Mouse (Mus musculus) lung, embryonic 14.5 days (tissue): ENCODE results near the gene Mtor. TPM values are rescaled to one million over a fixed set of nuclear protein-coding genes. Genes with fewer than 3 reads are reported as not detected.

ENCODE experiments used
- ATAC-seq: fragments of 200-750 bp; cut with Nextera tagmentation; 2 replicates; pipeline ENCODE4 v1.8.0; 2017; ENCODE audit warnings: mild to moderate bottlenecking, moderate TSS enrichment, moderate library complexity; ENCODE audit not compliant: insufficient read depth
- DNase-seq: peaks from one replicate; pipeline ENCODE4 v3.0.0-alpha.2; 2015
- H3K27ac ChIP-seq: fragments of 300-500 bp; sonication (generic); 2 replicates; pipeline ENCODE4 v1.5.1; 2014; ENCODE audit warnings: low read depth, mild to moderate bottlenecking, moderate library complexity
- H3K27me3 ChIP-seq: fragments of 300-500 bp; sonication (generic); 2 replicates; pipeline ENCODE4 v1.6.1; 2014; ENCODE audit warnings: low read length, control low read depth; ENCODE audit not compliant: insufficient read depth
- H3K36me3 ChIP-seq: fragments of 300-500 bp; sonication (generic); 2 replicates; pipeline ENCODE4 v1.6.1; 2014; ENCODE audit warnings: control low read depth; ENCODE audit not compliant: insufficient read depth
- H3K4me1 ChIP-seq: fragments of 300-500 bp; sonication (generic); 2 replicates; pipeline ENCODE4 v1.6.1; 2014; ENCODE audit warnings: antibody characterized with exemption, control low read depth; ENCODE audit not compliant: insufficient read depth
- H3K4me2 ChIP-seq: fragments of 300-500 bp; sonication (generic); 2 replicates; pipeline ENCODE4 v1.6.1; 2014; ENCODE audit warnings: mild to moderate bottlenecking
- H3K4me3 ChIP-seq: fragments of 300-500 bp; sonication (generic); 2 replicates; pipeline ENCODE4 v1.5.1; 2014; ENCODE audit warnings: low read depth, low read length
- H3K9ac ChIP-seq: fragments of 300-500 bp; sonication (generic); 2 replicates; pipeline ENCODE4 v1.6.1; 2014
- H3K9me3 ChIP-seq: fragments of 300-500 bp; sonication (generic); 2 replicates; pipeline ENCODE4 v1.6.1; 2016; ENCODE audit warnings: low read depth, low read length, control low read depth
- CTCF ChIP-seq: IDR thresholded peaks from 2 replicates; pipeline ENCODE4 v1.5.1; 2016; ENCODE audit warnings: antibody characterized with exemption, low read depth
- WGBS: fragments of 180-500 bp; shearing (Covaris S2); extraction: QIAGEN DNeasy Blood & Tissue Kit; methylation state at CpG from one replicate; pipeline ENCODE4 v1.1.7; 2014; 5-methylcytosine and 5-hydroxymethylcytosine counted together
- polyA plus RNA-seq: library from polyadenylated mRNA; unstranded; fragments of >200 nt; fragmentation: Nextera tagmentation; extraction: Ambion mirVana; gene quantifications from 2 replicates; pipeline ENCODE4 v1.2.1, GENCODE M21; 2014

Mtor gene
- polyA plus RNA-seq, result 21.3 and 23.5 TPM in 2 replicates

DNA sequence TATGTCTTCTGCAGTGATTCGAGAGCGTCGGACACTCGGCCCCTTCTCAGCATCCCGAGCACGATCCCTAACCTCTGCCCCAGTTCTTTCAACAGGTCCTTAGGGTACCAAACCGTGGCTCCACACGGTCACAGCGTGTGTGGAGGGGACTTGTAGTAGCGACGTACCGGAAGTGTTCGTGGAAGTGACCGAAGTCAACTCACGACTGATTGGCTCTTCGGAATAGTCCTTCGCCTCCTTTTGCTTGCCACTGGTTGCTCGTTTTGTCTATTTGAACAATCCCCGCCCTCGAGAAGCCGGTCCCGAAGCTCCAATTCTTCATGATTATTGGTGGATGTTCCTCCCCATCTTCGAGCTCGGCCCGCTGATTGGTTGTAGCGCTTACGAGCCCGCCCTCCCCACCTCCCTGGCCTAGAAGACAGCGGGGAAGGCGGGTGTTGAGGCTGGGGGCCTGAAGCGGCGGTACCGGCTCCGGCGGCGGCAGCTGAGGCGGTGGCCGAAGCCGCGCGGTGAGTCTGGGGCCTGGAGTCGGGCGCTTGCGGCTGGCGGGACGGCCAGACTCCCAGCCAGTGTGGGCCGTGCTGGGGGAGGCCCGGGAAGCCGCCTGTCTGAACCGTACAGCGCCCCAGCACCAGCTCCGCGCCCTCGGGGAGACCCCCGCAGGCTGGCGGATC is at the start of gene Mtor:
Gene Mtor (plus strand): TSS at position 433 of the 674 bp plus-strand sequence.
- Histone ChIP-seq H3K36me3 (peaks cover 11% of the 10 kb centered on the region), H3K9ac (peak within 1 kb of the TSS; percentile 86), H3K4me3 (peak within 1 kb of the TSS; percentile 96), H3K9me3 (no peaks in the 10 kb centered on the region), H3K4me2 (peak within 1 kb of the TSS; percentile 79), H3K4me1 (peaks cover 8% of the 10 kb centered on the region; the same call in 1 of the 2 replicates), H3K27ac (0 out of 2 replicates have a peak within 1 kb of the TSS, but pooled peaks have one; percentile 43), H3K27me3 (no peaks in the 10 kb centered on the region)
- no peak for TF ChIP-seq CTCF
- WGBS, result under 1% methylated on average over 56 of the region's 56 CpGs
- DNase-seq (peak; percentile 98), ATAC-seq (peak; percentile 96)

GRCm38 (mm10) chr4:148399437-148400094 is 48.8 kb upstream of the Mtor start:
- WGBS, result 71% methylated on average over 9 of the region's 9 CpGs

DNA sequence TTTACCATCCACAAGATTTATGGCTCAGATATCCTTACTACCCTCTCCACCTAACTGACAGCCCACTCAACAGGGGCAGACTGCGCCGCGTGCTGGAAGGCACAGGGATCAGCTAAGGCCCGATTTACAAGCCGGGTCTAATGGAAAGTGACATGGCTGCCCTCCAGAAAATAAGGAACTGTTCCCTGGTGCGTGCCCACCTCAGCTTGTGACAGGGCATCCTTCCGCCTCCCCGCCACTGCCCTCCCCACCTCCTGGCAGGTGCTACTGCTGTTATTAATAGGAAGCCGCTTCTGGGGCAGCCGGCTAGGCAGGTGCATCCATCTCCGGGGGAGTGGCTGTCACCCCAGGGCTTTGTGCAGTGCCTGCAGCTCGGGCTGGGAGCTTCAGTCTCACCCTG is 45.0 kb upstream of the Mtor start:
- no peaks in the 10 kb centered on the region for H3K36me3 ChIP-seq
- ATAC-seq, result no peak
- H3K9me3 ChIP-seq, result no peaks in the 10 kb centered on the region
- H3K9ac ChIP-seq, result no peak overlapping the region
- TF ChIP-seq CTCF, result no peak
- no peaks in the 10 kb centered on the region for H3K4me1 ChIP-seq
- H3K4me3 ChIP-seq, result no peak overlapping the region
- H3K27me3 ChIP-seq, result peaks cover 35% of the 10 kb centered on the region
- no peak overlapping the region for H3K4me2 ChIP-seq
- DNase-seq, result no peak
- WGBS, result 20% methylated on average over 12 of the region's 12 CpGs
- no peak overlapping the region for H3K27ac ChIP-seq

More at GRCm38 (mm10) chr4:148399437-148400094, 48.8 kb upstream of the Mtor start:
- Histone ChIP-seq H3K4me1 (no peaks in the 10 kb centered on the region), H3K36me3 (no peaks in the 10 kb centered on the region), H3K27ac (no peak overlapping the region), H3K9me3 (no peaks in the 10 kb centered on the region), H3K4me2 (no peak overlapping the region), H3K4me3 (no peak overlapping the region), H3K9ac (no peak overlapping the region), H3K27me3 (peaks cover 17% of the 10 kb centered on the region)
- ATAC-seq (no peak), DNase-seq (no peak)
- TF ChIP-seq CTCF, result 0 out of 2 replicates have a peak, but pooled peaks have one; percentile 10

DNA sequence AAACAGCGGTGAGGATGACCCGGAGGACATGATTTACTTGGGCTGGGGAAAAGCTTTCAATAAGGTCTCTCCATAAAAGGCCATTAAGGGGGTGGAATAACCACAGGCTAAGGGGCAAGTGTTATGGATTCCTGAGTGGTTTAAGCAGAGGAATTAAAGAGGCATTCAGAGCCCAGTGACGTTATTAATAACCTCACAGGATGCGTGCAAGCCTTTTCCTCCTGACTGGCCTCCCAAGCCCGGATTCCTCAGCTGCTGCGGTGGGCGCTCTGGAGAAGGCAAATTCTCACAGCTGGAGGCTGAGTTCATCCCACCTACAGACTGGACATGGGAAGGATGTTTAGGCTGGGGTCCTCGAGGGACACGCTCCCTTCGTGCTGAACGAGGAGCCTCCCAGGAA is 43.7 kb upstream of the Mtor start:
- no peak for DNase-seq
- peaks cover 35% of the 10 kb centered on the region for H3K27me3 ChIP-seq
- 4% methylated on average over 11 of the region's 11 CpGs for WGBS

GRCm38 (mm10) chr4:148405255-148405788 is 43.1 kb upstream of the Mtor start:
- Histone ChIP-seq H3K27ac (no peak overlapping the region), H3K4me1 (no peaks in the 10 kb centered on the region), H3K9ac (no peak overlapping the region), H3K4me3 (no peak overlapping the region), H3K4me2 (no peak overlapping the region), H3K27me3 (peaks cover 35% of the 10 kb centered on the region), H3K9me3 (no peaks in the 10 kb centered on the region), H3K36me3 (no peaks in the 10 kb centered on the region)
- 11% methylated on average over 13 of the region's 13 CpGs for WGBS
- DNase-seq, result no peak
- TF ChIP-seq CTCF, result no peak
- ATAC-seq, result no peak

More for the DNA sequence above, 43.7 kb upstream of the Mtor start:
- no peaks in the 10 kb centered on the region for H3K36me3 ChIP-seq
- H3K9me3 ChIP-seq, result no peaks in the 10 kb centered on the region
- H3K4me2 ChIP-seq, result no peak overlapping the region
- no peak for ATAC-seq
- TF ChIP-seq CTCF, result no peak
- no peaks in the 10 kb centered on the region for H3K4me1 ChIP-seq
- H3K4me3 ChIP-seq, result no peak overlapping the region
- H3K27ac ChIP-seq, result no peak overlapping the region
- no peak overlapping the region for H3K9ac ChIP-seq

DNA sequence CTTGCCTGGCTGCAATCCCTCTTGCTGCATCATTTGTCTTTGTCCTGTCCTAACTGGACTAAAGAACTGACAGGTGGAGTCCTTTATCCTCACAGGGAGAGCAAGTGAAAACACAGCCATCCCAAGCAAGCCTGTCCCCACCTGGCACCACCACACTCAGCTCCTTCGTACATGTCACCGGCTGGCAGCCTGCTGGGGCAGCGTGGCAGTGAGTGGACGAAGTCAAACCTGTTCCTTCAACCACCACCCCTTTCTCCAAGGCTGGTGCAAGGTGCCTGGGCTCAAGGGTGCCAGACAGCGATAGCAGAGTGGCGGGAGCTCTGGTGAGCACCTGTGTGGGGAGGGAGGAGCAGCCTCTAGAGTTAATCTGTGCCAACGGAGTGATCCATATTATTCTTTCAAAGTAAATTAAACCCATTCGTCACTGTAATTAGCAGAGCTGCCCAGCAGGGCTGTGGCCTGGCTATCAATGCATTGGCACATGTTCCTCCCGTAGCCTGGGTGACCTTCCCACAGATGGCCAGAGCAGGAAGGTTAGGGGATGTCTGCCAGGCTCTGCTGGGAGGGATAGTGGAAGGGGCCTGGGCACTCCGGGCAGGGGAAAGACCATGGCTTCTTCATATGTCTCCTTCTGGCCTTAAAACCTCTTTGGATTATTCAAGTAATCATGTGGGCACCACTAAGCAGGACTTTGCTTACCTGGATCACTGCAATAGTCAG is 40.0 kb upstream of the Mtor start:
- H3K27ac ChIP-seq, result no peak overlapping the region
- no peak overlapping the region for H3K9ac ChIP-seq
- no peak overlapping the region for H3K4me3 ChIP-seq
- peaks cover 33% of the 10 kb centered on the region for H3K27me3 ChIP-seq
- no peaks in the 10 kb centered on the region for H3K4me1 ChIP-seq
- no peaks in the 10 kb centered on the region for H3K9me3 ChIP-seq
- WGBS, result 59% methylated on average over 10 of the region's 10 CpGs
- no peak for TF ChIP-seq CTCF
- ATAC-seq (no peak), DNase-seq (no peak)
- H3K4me2 ChIP-seq, result no peak overlapping the region
- no peaks in the 10 kb centered on the region for H3K36me3 ChIP-seq

GRCm38 (mm10) chr4:148415575-148415974 is 32.8 kb upstream of the Mtor start:
- ATAC-seq, result no peak
- no peak overlapping the region for H3K4me2 ChIP-seq

More at GRCm38 (mm10) chr4:148415575-148415974, 32.8 kb upstream of the Mtor start:
- WGBS, result 8% methylated on average over 16 of the region's 16 CpGs
- no peak overlapping the region for H3K4me3 ChIP-seq
- H3K9ac ChIP-seq, result no peak overlapping the region
- H3K36me3 ChIP-seq, result no peaks in the 10 kb centered on the region
- 0 out of 2 replicates have a peak, but pooled peaks cover 13% of the 10 kb centered on the region for H3K27me3 ChIP-seq
- no peak overlapping the region for H3K27ac ChIP-seq
- H3K9me3 ChIP-seq, result no peaks in the 10 kb centered on the region
- no peaks in the 10 kb centered on the region for H3K4me1 ChIP-seq
- no peak for DNase-seq
- TF ChIP-seq CTCF, result no peak
